Mouse (Mus musculus) erythroblast, embryonic 14.5 days (primary cell): Measurements from ENCODE around the gene Gdpd5. TPM values are rescaled to one million over a fixed set of nuclear protein-coding genes. Genes with fewer than 3 reads are reported as not detected.

Experiments used
- H3K27me3 ChIP-seq: 2 replicates; pipeline ENCODE4 v1.6.1; 2012; ENCODE audit warnings: inconsistent platforms; ENCODE audit not compliant: control insufficient read depth
- H3K36me3 ChIP-seq: 2 replicates; pipeline ENCODE4 v1.6.1; 2012; ENCODE audit warnings: mild to moderate bottlenecking, inconsistent platforms; ENCODE audit not compliant: control insufficient read depth
- H3K4me1 ChIP-seq: 2 replicates; pipeline ENCODE4 v1.6.1; 2012; ENCODE audit warnings: inconsistent platforms; ENCODE audit not compliant: control insufficient read depth
- H3K4me3 ChIP-seq: replicated peaks from 2 replicates; pipeline ENCODE3; 2012; ENCODE audit warnings: moderate library complexity, mild to moderate bottlenecking, inconsistent platforms
- H3K9me3 ChIP-seq: 2 replicates; pipeline ENCODE4 v1.6.1; 2012; ENCODE audit warnings: low read length, inconsistent platforms, mixed read lengths; ENCODE audit not compliant: control insufficient read depth
- GATA1 ChIP-seq: IDR thresholded peaks from 2 replicates; pipeline ENCODE4 v1.6.1; 2012; ENCODE audit warnings: low read length, inconsistent platforms, mixed read lengths
- TAL1 ChIP-seq: IDR thresholded peaks from 3 replicates; pipeline ENCODE4 v1.6.1; 2012; ENCODE audit warnings: low read length, inconsistent platforms, mixed read lengths
- polyA plus RNA-seq: library from polyadenylated mRNA; stranded (reverse); fragments of >175 nt; gene quantifications from 2 replicates; pipeline ENCODE4 v1.2.3, GENCODE M21; 2012

Gene Gdpd5
- polyA plus RNA-seq, 1 experiment: 0.03 TPM

DNA sequence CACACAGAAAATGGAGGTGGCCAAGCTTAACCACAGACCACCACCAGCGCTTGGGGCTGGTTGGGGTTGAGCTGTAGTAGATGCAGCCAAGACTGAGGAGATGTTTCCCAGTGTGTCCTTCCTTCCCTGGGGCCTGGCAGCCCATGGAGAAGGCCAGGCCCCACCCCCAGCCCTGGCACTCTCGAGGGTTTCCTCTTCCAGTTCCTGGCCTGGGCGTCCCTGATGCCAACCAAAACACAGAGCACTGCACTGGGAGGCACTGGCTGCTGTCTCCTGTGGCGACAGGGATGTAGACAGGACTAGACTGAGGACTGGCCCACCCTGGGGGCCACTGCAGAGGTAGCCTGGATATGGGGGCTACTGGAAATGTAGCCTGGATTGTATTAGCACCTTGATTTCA lies 33.8 kb downstream of the Gdpd5 start:
- Histone ChIP-seq H3K27me3 (no peaks in the 10 kb centered on the region), H3K36me3 (no peaks in the 10 kb centered on the region), H3K4me3 (no peak overlapping the region), H3K9me3 (no peaks in the 10 kb centered on the region), H3K4me1 (no peaks in the 10 kb centered on the region)
- TF ChIP-seq TAL1 (no peak), GATA1 (no peak)

- Histone ChIP-seq H3K36me3 (no peaks in the 10 kb centered on the region), H3K27me3 (no peaks in the 10 kb centered on the region), H3K9me3 (no peaks in the 10 kb centered on the region), H3K4me3 (no peak overlapping the region), H3K4me1 (no peaks in the 10 kb centered on the region)
- TF ChIP-seq GATA1 (no peak), TAL1 (no peak)
Observed at GRCm38 (mm10) chr7:99419311-99419710, 38.1 kb downstream of the Gdpd5 start.

GRCm38 (mm10) chr7:99421006-99421405 lies 39.8 kb downstream of the Gdpd5 start:
- Histone ChIP-seq H3K27me3 (no peaks in the 10 kb centered on the region), H3K9me3 (no peaks in the 10 kb centered on the region), H3K36me3 (no peaks in the 10 kb centered on the region), H3K4me1 (no peaks in the 10 kb centered on the region), H3K4me3 (no peak overlapping the region)
- TF ChIP-seq TAL1 (no peak), GATA1 (no peak)

DNA sequence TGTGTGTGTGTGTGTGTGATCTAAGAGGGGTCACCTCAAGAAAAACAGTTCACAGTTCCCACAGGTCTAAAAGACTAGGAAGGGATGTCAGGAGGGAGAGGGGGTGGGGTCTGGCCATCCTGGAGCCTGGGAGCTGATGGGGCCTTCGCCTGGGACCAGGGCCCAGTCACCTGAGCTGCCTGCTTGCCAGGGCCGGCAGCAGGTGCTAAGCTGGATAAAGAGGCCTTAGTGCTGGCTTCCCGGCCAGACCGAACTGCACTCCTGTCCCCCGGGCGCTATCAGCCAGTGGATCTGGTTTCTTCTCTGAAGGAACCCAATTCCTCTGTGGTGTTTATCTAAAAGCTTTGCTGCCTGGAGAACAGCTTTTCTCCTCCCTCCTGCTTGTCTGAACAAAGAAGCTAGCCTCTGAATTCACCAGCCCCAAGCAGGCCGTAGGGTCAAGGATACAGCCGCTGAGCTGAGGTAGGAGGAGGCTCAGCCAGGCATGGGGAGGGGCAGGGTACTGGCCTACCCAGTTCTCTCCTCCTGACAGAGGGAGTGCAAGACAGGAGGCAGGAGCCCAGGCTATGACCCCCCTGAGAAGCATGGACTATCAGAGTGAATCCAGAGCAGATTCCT lies 43.4 kb downstream of the Gdpd5 start:
- Histone ChIP-seq H3K9me3 (no peaks in the 10 kb centered on the region), H3K4me3 (no peak overlapping the region), H3K27me3 (no peaks in the 10 kb centered on the region), H3K4me1 (no peaks in the 10 kb centered on the region), H3K36me3 (no peaks in the 10 kb centered on the region)
- TF ChIP-seq TAL1 (no peak), GATA1 (no peak)

- TF ChIP-seq GATA1: no peak
- TF ChIP-seq TAL1: no peak
- Histone ChIP-seq H3K4me3 (no peak overlapping the region), H3K4me1 (no peaks in the 10 kb centered on the region), H3K9me3 (no peaks in the 10 kb centered on the region), H3K27me3 (no peaks in the 10 kb centered on the region), H3K36me3 (no peaks in the 10 kb centered on the region)
Observed at GRCm38 (mm10) chr7:99425706-99426105, 44.5 kb downstream of the Gdpd5 start.

- H3K4me3 ChIP-seq: no peak overlapping the region
- H3K4me1 ChIP-seq: no peaks in the 10 kb centered on the region
- H3K9me3 ChIP-seq: no peaks in the 10 kb centered on the region
- TF ChIP-seq GATA1 (no peak), TAL1 (no peak)
- H3K36me3 ChIP-seq: no peaks in the 10 kb centered on the region
- no peaks in the 10 kb centered on the region for H3K27me3 ChIP-seq
Observed at GRCm38 (mm10) chr7:99427031-99427430, 45.8 kb downstream of the Gdpd5 start.

DNA sequence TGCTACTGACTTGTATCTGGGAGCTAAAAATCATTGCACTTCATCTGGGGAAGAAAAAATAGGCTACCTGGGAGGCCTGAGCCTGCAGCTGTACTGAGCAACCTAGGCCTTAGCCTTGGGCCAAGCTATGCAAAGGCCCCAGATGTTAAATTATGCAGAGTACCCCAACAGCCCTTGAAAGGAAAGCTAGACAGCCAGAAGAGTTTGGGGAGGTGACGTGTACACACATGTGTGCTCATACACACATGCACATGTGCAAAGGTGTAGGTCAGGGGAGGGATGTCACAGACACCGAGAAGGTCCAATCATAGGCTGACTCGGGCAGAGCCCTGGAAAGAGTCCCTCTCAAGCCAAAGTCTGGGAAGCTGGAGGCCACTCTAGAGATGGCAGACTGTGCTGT lies 46.8 kb downstream of the Gdpd5 start:
- Histone ChIP-seq H3K27me3 (no peaks in the 10 kb centered on the region), H3K4me3 (no peak overlapping the region), H3K4me1 (no peaks in the 10 kb centered on the region), H3K36me3 (no peaks in the 10 kb centered on the region), H3K9me3 (no peaks in the 10 kb centered on the region)
- TF ChIP-seq GATA1 (no peak), TAL1 (no peak)

GRCm38 (mm10) chr7:99428836-99429235 lies 47.6 kb downstream of the Gdpd5 start:
- no peaks in the 10 kb centered on the region for H3K4me1 ChIP-seq
- H3K9me3 ChIP-seq: no peaks in the 10 kb centered on the region
- TF ChIP-seq TAL1 (no peak), GATA1 (no peak)
- no peaks in the 10 kb centered on the region for H3K27me3 ChIP-seq
- H3K4me3 ChIP-seq: no peak overlapping the region
- H3K36me3 ChIP-seq: no peaks in the 10 kb centered on the region

- H3K4me3 ChIP-seq: no peak overlapping the region
- no peaks in the 10 kb centered on the region for H3K36me3 ChIP-seq
- H3K27me3 ChIP-seq: no peaks in the 10 kb centered on the region
- H3K4me1 ChIP-seq: peaks cover 2% of the 10 kb centered on the region; the same call in 1 of the 2 replicates
- H3K9me3 ChIP-seq: no peaks in the 10 kb centered on the region
- TF ChIP-seq GATA1 (no peak), TAL1 (no peak)
Observed at GRCm38 (mm10) chr7:99429786-99430185, 48.6 kb downstream of the Gdpd5 start.

- Histone ChIP-seq H3K36me3 (no peaks in the 10 kb centered on the region), H3K27me3 (no peaks in the 10 kb centered on the region), H3K9me3 (no peaks in the 10 kb centered on the region), H3K4me1 (peaks cover 6% of the 10 kb centered on the region), H3K4me3 (no peak overlapping the region)
- TF ChIP-seq TAL1 (no peak), GATA1 (no peak)
Observed at GRCm38 (mm10) chr7:99430246-99430645, 49.0 kb downstream of the Gdpd5 start.
